Mouse (Mus musculus) bone marrow, adult 2 months (tissue): ENCODE measurements at regions not wholly inside any gene's neighbourhood (a gene's known extent, or its start where the extent isn't known, plus 50 kb on each side); places are given as distances from the start of the nearest gene placed in this dataset.

Experiments used
- CTCF ChIP-seq: fragments of 200-500 bp; IDR thresholded peaks from 2 replicates; pipeline ENCODE4 v1.5.1; 2011; ENCODE audit warnings: low read length, control low read depth; ENCODE audit not compliant: control insufficient read depth, insufficient read depth
- POLR2A ChIP-seq: fragments of 200-500 bp; IDR thresholded peaks from 2 replicates; pipeline ENCODE4 v1.6.1; 2011; ENCODE audit warnings: low read depth, mild to moderate bottlenecking, control low read depth, low read length, borderline replicate concordance; ENCODE audit not compliant: control insufficient read depth

DNA sequence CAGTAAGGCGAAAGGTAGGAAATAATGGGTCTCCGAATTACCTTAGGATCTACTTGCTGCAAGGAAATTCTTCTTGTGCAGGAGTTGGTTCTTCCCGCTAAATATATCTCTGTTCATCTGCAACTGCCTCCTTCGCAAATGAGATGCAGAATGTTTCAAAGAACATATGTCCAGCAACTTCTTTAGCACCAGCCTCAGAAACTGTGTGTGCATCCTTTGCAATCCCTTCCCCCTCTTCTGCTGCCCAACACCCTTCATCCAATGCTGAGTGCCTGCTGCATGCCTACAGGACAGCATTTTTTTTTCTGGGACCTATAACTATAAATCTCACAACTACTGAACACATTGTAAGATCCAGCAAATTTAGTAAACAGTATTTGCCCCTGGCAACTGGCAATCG lies 402.1 kb downstream of the Rnf144a start:
- no peak for TF ChIP-seq POLR2A
- TF ChIP-seq CTCF: no peak
